Mouse (Mus musculus) MEL (cell line): Measurements from ENCODE around the gene S100a1.

ENCODE experiments used
- CTCF ChIP-seq, 3 experiments: IDR thresholded peaks in 2 of 3; conservative IDR thresholded peaks in 1 of 3; 2 replicates each; pipeline ENCODE4 v1.5.1; 2011 to 2012; ENCODE audit warnings: low read length in 3 of 3, low read depth in 2 of 3, mild to moderate bottlenecking in 2 of 3, improper control_type of control experiment in 1 of 3, inconsistent platforms in 1 of 3, mixed read lengths in 1 of 3, moderate library complexity in 1 of 3; ENCODE audit not compliant: control insufficient read depth in 1 of 3, insufficient read depth in 1 of 3, poor library complexity in 1 of 3, severe bottlenecking in 1 of 3
- E2F4 ChIP-seq: IDR thresholded peaks from 2 replicates; pipeline ENCODE4 v1.6.1; 2011; ENCODE audit warnings: low read depth, low read length, improper control_type of control experiment, borderline replicate concordance
- EP300 ChIP-seq, 2 experiments: IDR thresholded peaks; 2 replicates each; pipeline ENCODE4 v1.6.1; 2011; ENCODE audit warnings: improper control_type of control experiment in 2 of 2, low read length in 2 of 2, low read depth in 1 of 2, mild to moderate bottlenecking in 1 of 2
- GATA1 ChIP-seq: IDR thresholded peaks from 2 replicates; pipeline ENCODE4 v1.6.1; 2011; ENCODE audit warnings: low read depth, low read length, improper control_type of control experiment
- MYC ChIP-seq: IDR thresholded peaks from 2 replicates; pipeline ENCODE4 v1.6.1; 2011; ENCODE audit warnings: low read depth, mild to moderate bottlenecking, low read length, improper control_type of control experiment, moderate library complexity
- NELFE ChIP-seq: IDR thresholded peaks from 2 replicates; pipeline ENCODE4 v1.6.1; 2011; ENCODE audit warnings: low read depth, low read length, improper control_type of control experiment
- SIN3A ChIP-seq: IDR thresholded peaks from 2 replicates; pipeline ENCODE4 v1.6.1; 2012; ENCODE audit warnings: low read length, improper control_type of control experiment, inconsistent platforms
- TCF12 ChIP-seq: IDR thresholded peaks from 2 replicates; pipeline ENCODE4 v1.6.1; 2014; ENCODE audit warnings: low read depth, mild to moderate bottlenecking, inconsistent platforms, low read length, improper control_type of control experiment, moderate library complexity
- ZC3H11A ChIP-seq: IDR thresholded peaks from 2 replicates; pipeline ENCODE4 v1.6.1; 2012; ENCODE audit warnings: low read depth, mild to moderate bottlenecking, inconsistent platforms, low read length, improper control_type of control experiment
- ZNF384 ChIP-seq: IDR thresholded peaks from 2 replicates; pipeline ENCODE4 v1.6.1; 2012; ENCODE audit warnings: low read depth, mild to moderate bottlenecking, inconsistent platforms, low read length, improper control_type of control experiment

GRCm38 (mm10) chr3:90472213-90472612, 42.0 kb downstream of the S100a1 start:
- TF ChIP-seq TCF12 (peak; percentile 17; the same call in 1 of the 2 replicates), MYC (0 out of 2 replicates have a peak, but pooled peaks have one; percentile 26), SIN3A (peak; percentile 74), CTCF (IDR thresholded peaks at IDR 0.05 in 2 of 3, conservative IDR thresholded peaks at IDR 0.05 in 1 of 3; ENCODE audit: control insufficient read depth in 1 of 3, insufficient read depth in 1 of 3, low read depth in 2 of 3, low read length in 3 of 3, poor library complexity in 1 of 3, severe bottlenecking in 1 of 3) (peak; percentile 51 to 94 (median 85)), ZNF384 (0 out of 2 replicates have a peak, but pooled peaks have one; percentile 27), NELFE (no peak), E2F4 (no peak), ZC3H11A (no peak), GATA1 (no peak), EP300 (IDR thresholded peaks at IDR 0.05; ENCODE audit: low read depth in 1 of 2, low read length in 2 of 2) (no peak)
